Mouse (Mus musculus) neural tube, embryonic 11.5 days (tissue): ENCODE measurements around the gene Rpl27. TPM values are rescaled to one million over a fixed set of nuclear protein-coding genes. Genes with fewer than 3 reads are reported as not detected.
A peak's percentile ranks its signal among the peaks of the same experiment; 100 is the strongest.
"Not testable (repeated sequence)": the region's sequence is repeated elsewhere in the genome, so short reads cannot be mapped to it uniquely, and the experiment has no call there.

ENCODE experiments used
- ATAC-seq: fragments of 200-750 bp; cut with Nextera tagmentation; 2 replicates; pipeline ENCODE4 v1.8.0; 2017; ENCODE audit warnings: moderate number of reproducible peaks, mild to moderate bottlenecking, moderate TSS enrichment, moderate library complexity; ENCODE audit not compliant: insufficient read depth, low FRiP score, low TSS enrichment
- DNase-seq: peaks from one replicate; pipeline ENCODE4 v3.0.0-alpha.2; 2015; ENCODE audit warnings: low spot score
- H3K27ac ChIP-seq: fragments of 300-500 bp; sonication (generic); 2 replicates; pipeline ENCODE4 v1.5.1; 2014; ENCODE audit warnings: low read depth, mild to moderate bottlenecking, low read length
- H3K27me3 ChIP-seq: fragments of 300-500 bp; sonication (generic); 2 replicates; pipeline ENCODE4 v1.6.1; 2014; ENCODE audit warnings: mild to moderate bottlenecking, low read length, mixed read lengths; ENCODE audit not compliant: control insufficient read depth, insufficient read depth
- H3K36me3 ChIP-seq: fragments of 300-500 bp; sonication (generic); 2 replicates; pipeline ENCODE4 v1.6.1; 2014; ENCODE audit warnings: mild to moderate bottlenecking, low read length, moderate library complexity, mixed read lengths; ENCODE audit not compliant: control insufficient read depth, insufficient read depth
- H3K4me1 ChIP-seq: fragments of 300-500 bp; sonication (generic); 2 replicates; pipeline ENCODE4 v1.6.1; 2014; ENCODE audit warnings: low read length, mixed read lengths; ENCODE audit not compliant: control insufficient read depth, insufficient read depth
- H3K4me2 ChIP-seq: fragments of 300-500 bp; sonication (generic); 2 replicates; pipeline ENCODE4 v1.6.1; 2014; ENCODE audit warnings: low read depth, mild to moderate bottlenecking, moderate library complexity
- H3K4me3 ChIP-seq: fragments of 300-500 bp; sonication (generic); 2 replicates; pipeline ENCODE4 v1.5.1; 2014; ENCODE audit warnings: low read depth, low read length
- H3K9ac ChIP-seq: fragments of 300-500 bp; sonication (generic); 2 replicates; pipeline ENCODE4 v1.6.1; 2014; ENCODE audit warnings: mild to moderate bottlenecking, low read length
- H3K9me3 ChIP-seq: fragments of 300-500 bp; sonication (generic); 2 replicates; pipeline ENCODE4 v1.6.1; 2016; ENCODE audit warnings: low read length; ENCODE audit not compliant: control insufficient read depth
- WGBS: fragments of 180-500 bp; shearing (Covaris S2); extraction: QIAGEN DNeasy Blood & Tissue Kit; methylation state at CpG from one replicate; pipeline ENCODE4 v1.1.7; 2014; 5-methylcytosine and 5-hydroxymethylcytosine counted together
- polyA plus RNA-seq: library from polyadenylated mRNA; unstranded; fragments of >200 nt; fragmentation: Nextera tagmentation; extraction: Ambion mirVana; gene quantifications from 2 replicates; pipeline ENCODE4 v1.2.1, GENCODE M21; 2014

Gene Rpl27
- polyA plus RNA-seq, 1 experiment from 2014 or later: 389 TPM

DNA sequence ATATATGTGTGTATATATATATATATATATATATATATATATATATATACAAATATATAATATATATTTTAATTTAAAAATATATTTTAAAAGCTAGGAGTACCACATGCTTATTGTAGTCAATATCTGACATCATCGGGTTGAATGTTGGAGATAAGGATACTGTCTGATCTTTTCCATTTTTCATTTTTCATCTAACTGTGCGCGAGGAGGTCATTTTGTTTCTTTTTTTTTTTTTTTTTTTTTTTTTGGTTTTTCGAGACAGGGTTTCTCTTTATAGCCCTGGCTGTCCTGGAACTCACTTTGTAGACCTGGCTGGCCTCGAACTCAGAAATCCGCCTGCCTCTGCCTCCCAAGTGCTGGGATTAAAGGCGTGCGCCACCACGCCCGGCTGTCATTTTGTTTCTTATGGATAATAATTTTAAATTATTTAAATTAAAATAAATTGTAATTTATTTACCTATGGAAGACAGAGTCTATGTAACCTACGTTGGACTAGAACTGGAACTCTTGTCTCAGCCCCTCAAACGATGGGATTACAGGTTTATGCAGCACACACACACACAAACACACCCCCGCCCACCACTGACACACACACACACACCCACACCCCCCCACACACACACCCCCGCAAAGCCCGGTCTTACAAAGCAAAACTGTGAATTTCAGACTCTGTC, 510 bp upstream of the Rpl27 start:
- H3K4me3 ChIP-seq, H3K27me3 ChIP-seq, DNase-seq, H3K27ac ChIP-seq, H3K9me3 ChIP-seq, H3K4me1 ChIP-seq: not testable (repeated sequence)
- WGBS: 40% methylated on average over 14 of the region's 15 CpGs
- H3K36me3 ChIP-seq: peaks cover 15% of the 10 kb centered on the region
- H3K9ac ChIP-seq: peak overlapping the region; percentile 18; the same call in 1 of the 2 replicates
- ATAC-seq: peak; percentile 56; the same call in 1 of the 2 replicates
- H3K4me2 ChIP-seq: peak overlapping the region; percentile 28; the same call in 1 of the 2 replicates

- H3K9me3 ChIP-seq: no peaks in the 10 kb centered on the region
- H3K4me3 ChIP-seq: peak overlapping the region; percentile 92
- DNase-seq (no peak), ATAC-seq (peak; percentile 9; the same call in 1 of the 2 replicates)
- H3K4me2 ChIP-seq: peak overlapping the region; percentile 99
- peaks cover 3% of the 10 kb centered on the region; the same call in 1 of the 2 replicates for H3K4me1 ChIP-seq
- H3K9ac ChIP-seq: peak overlapping the region; percentile 96
- WGBS: under 1% methylated on average over 14 of the region's 14 CpGs
- peaks cover 15% of the 10 kb centered on the region for H3K36me3 ChIP-seq
- H3K27ac ChIP-seq: peak overlapping the region; percentile 90
- no peaks in the 10 kb centered on the region for H3K27me3 ChIP-seq
Measured at GRCm38 (mm10) chr11:101442760-101443159, 662 bp downstream of the Rpl27 start.

DNA sequence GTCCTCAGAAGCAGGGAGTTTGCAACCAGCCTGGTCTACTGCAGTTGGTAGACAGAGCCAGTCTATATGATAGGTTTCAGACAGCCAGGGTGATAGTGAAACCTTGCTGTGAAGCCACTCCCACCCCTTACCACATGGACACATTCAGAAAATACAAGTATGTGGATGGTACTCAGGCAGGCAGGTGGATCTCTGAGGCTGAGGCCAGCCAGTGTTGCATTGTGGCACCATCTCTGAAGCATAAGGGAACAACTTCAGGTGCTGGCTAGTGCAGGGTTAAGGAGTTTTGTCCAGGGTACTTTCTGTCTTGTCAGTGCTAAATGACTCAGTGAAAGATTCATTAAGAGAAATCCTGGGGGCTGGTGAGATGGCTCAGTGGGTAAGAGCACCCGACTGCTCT, 4.2 kb downstream of the Rpl27 start:
- Histone ChIP-seq H3K9ac (no peak overlapping the region), H3K4me2 (no peak overlapping the region), H3K9me3 (no peaks in the 10 kb centered on the region), H3K27ac (no peak overlapping the region), H3K27me3 (no peaks in the 10 kb centered on the region), H3K36me3 (peaks cover 15% of the 10 kb centered on the region), H3K4me3 (no peak overlapping the region), H3K4me1 (peaks cover 3% of the 10 kb centered on the region; the same call in 1 of the 2 replicates)
- no peak for ATAC-seq
- no peak for DNase-seq
- WGBS: 88% methylated on average over 1 of the region's 1 CpGs

DNA sequence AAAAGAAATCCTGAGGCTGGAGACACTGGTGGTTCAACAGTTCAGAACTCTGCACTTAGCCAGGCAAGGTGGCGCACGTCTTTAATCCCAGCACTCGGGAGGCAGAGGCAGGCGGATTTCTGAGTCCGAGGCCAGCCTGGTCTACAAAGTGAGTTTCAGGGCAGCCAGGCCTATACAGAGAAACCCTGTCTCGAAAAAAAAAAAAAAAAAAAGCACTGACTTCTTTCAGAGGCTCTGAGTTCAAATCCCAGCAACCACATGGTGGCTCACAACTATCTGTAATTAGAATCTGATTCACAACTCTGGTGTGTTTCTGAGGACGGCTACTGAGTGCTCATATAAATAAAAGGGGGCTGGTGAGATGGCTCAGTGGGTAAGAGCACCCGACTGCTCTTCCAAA, 4.8 kb downstream of the Rpl27 start:
- not testable (repeated sequence) for H3K4me3 ChIP-seq, DNase-seq, H3K9me3 ChIP-seq, ATAC-seq, H3K4me1 ChIP-seq, H3K27ac ChIP-seq, H3K27me3 ChIP-seq, H3K9ac ChIP-seq, H3K4me2 ChIP-seq
- WGBS: 94% methylated on average over 8 of the region's 8 CpGs
- peaks cover 15% of the 10 kb centered on the region for H3K36me3 ChIP-seq

DNA sequence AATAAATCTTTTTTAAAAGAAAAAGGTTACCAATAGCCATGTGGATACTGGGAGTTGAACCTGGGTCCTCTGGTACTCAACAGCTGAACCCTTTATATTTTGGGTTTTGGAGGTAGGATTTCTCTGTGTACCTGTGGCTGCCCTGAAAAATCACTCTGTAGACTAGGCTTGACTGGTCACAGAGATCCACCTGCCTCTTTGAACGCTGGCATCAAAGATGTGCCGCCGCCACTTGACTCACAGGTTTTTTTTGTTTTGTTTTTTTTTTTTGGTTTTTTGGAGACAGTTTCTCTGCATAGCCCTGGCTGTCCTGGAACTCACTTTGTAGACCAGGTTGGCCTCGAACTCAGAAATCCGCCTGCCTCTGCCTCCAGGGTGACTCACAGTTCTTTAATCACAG, 5.7 kb downstream of the Rpl27 start:
- Histone ChIP-seq H3K27me3 (no peaks in the 10 kb centered on the region), H3K4me2 (no peak overlapping the region), H3K9me3 (no peaks in the 10 kb centered on the region), H3K36me3 (peaks cover 15% of the 10 kb centered on the region), H3K4me3 (no peak overlapping the region), H3K27ac (no peak overlapping the region), H3K4me1 (peaks cover 3% of the 10 kb centered on the region; the same call in 1 of the 2 replicates), H3K9ac (no peak overlapping the region)
- DNase-seq (no peak), ATAC-seq (no peak)
- 91% methylated on average over 5 of the region's 5 CpGs for WGBS

DNA sequence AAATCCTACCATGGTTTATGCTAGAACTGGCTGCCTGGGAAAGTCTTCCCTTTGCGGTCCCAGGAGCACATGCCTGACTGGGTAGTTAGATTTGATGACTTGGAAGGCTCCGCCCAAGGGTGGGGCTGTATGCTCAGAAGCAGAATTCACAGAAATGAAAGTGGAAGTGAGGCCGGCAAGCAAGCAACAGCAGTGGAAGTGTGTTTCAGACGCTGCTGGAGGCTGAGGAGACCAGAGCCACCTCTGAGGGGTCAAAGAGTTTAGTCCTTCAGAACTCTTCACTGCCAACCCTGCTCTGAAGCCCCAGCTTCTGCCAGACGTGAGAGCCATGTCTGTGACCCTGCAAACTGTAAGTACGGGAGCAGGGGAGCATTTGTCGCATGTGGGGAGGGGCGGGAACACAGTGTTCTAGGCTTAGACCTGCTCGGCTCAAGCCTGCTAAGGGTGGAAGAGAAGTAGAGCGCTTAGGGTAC, 6.2 kb downstream of the Rpl27 start, which contains the start of gene Ifi35:
Gene Ifi35, plus strand, starts transcription at position 134 of the 473 bp plus-strand sequence.
- Histone ChIP-seq H3K9ac (0 out of 2 replicates have a peak within 1 kb of the TSS, but pooled peaks have one; percentile 7), H3K4me3 (peak within 1 kb of the TSS; percentile 15; the same call in 1 of the 2 replicates), H3K27ac (no peak within 1 kb of the TSS), H3K9me3 (no peaks in the 10 kb centered on the region), H3K4me2 (0 out of 2 replicates have a peak within 1 kb of the TSS, but pooled peaks have one; percentile 9), H3K27me3 (no peaks in the 10 kb centered on the region), H3K4me1 (peaks cover 3% of the 10 kb centered on the region; the same call in 1 of the 2 replicates), H3K36me3 (peaks cover 15% of the 10 kb centered on the region)
- DNase-seq (no peak), ATAC-seq (no peak)
- 33% methylated on average over 10 of the region's 10 CpGs for WGBS

- 83% methylated on average over 4 of the region's 4 CpGs for WGBS
- 0 out of 2 replicates have a peak overlapping the region, but pooled peaks have one; percentile 9 for H3K4me2 ChIP-seq
- H3K27me3 ChIP-seq: no peaks in the 10 kb centered on the region
- ATAC-seq (no peak), DNase-seq (no peak)
- no peak overlapping the region for H3K4me3 ChIP-seq
- H3K9me3 ChIP-seq: no peaks in the 10 kb centered on the region
- peaks cover under 1% of the 10 kb centered on the region; the same call in 1 of the 2 replicates for H3K4me1 ChIP-seq
- no peak overlapping the region for H3K27ac ChIP-seq
- H3K9ac ChIP-seq: no peak overlapping the region
- peaks cover 11% of the 10 kb centered on the region for H3K36me3 ChIP-seq
Measured at GRCm38 (mm10) chr11:101448899-101449298, 6.8 kb downstream of the Rpl27 start.

DNA sequence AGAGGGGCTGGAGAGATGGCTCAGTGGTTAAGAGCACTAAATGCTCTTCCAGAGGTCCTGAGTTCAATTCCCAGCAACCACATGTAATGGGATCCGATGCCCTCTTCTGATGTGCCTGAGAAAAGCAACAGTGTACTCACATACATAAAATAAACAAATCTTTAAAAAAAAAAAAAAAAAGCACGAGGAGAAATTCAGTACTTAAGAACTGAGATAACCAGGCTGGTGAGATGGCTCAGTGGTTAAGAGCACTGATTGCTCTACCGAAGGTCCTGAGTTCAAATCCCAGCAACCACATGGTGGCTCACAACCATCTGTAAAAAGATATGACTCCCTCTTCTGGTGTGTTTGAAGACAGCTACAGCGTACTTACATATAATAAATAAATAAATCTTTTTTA, 7.5 kb downstream of the Rpl27 start:
- H3K27me3 ChIP-seq, H3K27ac ChIP-seq, H3K4me3 ChIP-seq, H3K4me2 ChIP-seq, DNase-seq, ATAC-seq, H3K9ac ChIP-seq, H3K4me1 ChIP-seq, H3K36me3 ChIP-seq, H3K9me3 ChIP-seq: not testable (repeated sequence)
- 91% methylated on average over 4 of the region's 4 CpGs for WGBS

DNA sequence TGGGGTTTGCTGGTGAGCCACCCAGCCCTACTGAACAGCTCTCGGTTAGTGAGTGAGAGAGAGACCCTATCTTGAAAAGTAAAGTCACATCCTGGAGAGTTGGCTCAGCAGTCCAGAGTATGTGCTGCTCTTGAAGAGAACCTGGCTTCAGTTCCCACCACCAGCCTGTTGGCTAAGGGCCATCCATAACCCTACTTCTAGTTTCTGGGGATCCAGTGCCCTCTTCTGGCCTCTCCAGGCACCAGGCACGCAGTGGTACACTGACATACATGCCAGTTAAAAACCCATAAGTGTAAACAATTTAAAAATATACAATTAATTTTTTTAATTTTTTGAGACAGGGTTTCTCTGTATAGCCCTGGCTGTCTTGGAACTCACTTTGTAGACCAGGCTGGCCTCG, 8.3 kb downstream of the Rpl27 start:
- no peak for DNase-seq

More for the DNA sequence above, 8.3 kb downstream of the Rpl27 start:
- H3K27ac ChIP-seq: no peak overlapping the region
- H3K36me3 ChIP-seq: no peaks in the 10 kb centered on the region
- no peaks in the 10 kb centered on the region for H3K9me3 ChIP-seq
- no peak for ATAC-seq
- no peak overlapping the region for H3K4me2 ChIP-seq
- H3K4me3 ChIP-seq: no peak overlapping the region
- H3K9ac ChIP-seq: no peak overlapping the region
- 78% methylated on average over 3 of the region's 3 CpGs for WGBS
- H3K27me3 ChIP-seq: no peaks in the 10 kb centered on the region
- no peaks in the 10 kb centered on the region for H3K4me1 ChIP-seq
